Mouse (Mus musculus) spleen, postnatal 14 days (tissue): ENCODE results near the gene Ccdc142.
A peak's percentile ranks its signal among the peaks of the same experiment; 100 is the strongest.

Experiments used
- DNase-seq, 2 experiments: peaks; one replicate each; pipeline ENCODE4 v3.0.0; 2021 to 2022; ENCODE audit warnings: low spot score in 2 of 2

The Ccdc142 gene

DNA sequence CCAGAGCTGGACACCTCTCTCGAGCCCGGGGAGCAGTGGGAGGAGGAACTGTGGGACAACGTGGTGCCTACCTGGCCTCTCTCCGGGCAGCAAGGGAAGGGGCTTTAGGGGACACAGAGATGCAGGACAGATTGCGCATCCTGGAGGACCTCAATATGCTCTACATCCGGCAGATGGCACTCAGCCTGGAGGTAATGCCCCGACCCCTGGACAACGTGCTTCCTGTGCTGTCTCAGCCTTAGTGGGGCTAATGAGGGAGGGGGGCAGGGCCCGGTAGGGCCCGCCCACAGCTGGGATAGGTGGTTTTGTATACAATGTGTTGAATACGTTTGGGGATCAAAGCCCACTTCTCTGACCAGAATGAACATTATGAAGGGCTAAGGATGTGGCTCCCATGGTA is 36.7 kb downstream of the Ccdc142 start:
- no peak for DNase-seq

DNA sequence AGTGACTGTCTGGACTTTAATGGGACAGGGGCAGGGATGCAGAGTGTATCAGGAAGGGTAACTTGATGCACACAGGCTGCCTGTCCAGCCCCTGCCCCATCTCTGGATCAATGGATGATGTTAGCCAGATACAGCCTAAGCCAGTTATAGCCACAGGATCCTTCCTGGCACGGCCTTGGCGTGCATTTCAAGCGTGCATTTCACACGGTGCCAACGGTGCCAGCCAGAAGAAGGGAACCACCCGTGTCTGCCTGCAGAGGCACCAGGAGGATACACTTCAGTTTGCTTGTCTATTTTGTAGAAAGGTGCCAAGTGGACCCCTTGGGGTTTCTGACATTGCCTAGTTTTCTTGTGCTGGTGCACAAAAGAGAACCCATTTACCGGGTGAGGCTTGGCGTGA is 38.6 kb downstream of the Ccdc142 start:
- no peak for DNase-seq

DNA sequence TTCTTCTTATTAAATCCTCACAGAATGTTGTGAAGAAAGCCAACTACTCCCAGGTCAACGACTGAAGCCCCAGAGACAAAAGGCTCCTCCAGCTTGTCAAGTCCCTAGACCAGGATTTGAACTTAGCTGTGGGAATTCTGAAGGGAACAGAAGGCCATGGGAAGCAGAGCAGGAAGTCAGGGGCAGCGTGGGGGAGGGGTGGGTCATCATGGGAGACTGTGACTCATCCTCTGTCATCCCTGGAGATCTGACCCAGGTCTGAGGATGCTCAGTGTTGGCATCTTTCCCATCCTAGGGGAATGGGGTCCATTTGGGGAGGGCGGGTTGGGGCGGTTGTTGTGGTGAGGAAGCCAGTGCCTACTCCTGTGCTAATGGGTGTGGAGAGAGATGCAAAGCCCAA is 40.2 kb downstream of the Ccdc142 start:
- no peak for DNase-seq

DNA sequence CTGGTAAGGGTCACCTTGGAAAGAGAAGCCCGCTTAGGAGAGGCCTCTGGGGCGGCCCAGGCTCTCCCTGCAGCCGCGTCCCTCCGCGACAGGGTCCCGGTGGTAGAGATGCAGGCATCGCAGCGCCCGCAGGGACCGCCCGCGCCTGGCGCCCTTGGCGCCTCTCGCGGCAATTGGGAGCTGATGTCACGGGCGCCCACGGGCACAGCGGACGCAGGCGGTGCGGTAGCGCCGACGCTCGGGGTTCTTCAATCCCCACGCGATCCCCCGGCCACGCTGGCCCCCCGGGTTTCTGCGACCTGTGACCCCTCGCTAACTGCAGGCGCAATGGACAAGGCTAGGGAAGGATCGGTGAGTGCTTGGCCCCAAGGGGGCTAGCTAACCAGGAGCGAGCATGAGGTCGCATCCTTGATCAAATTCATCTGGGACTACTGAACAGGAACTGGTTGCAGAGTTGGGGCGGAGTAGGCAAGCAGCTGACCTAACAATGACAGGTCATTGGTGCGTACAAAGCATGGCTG is 40.9 kb downstream of the Ccdc142 start:
- DNase-seq = no peak

DNA sequence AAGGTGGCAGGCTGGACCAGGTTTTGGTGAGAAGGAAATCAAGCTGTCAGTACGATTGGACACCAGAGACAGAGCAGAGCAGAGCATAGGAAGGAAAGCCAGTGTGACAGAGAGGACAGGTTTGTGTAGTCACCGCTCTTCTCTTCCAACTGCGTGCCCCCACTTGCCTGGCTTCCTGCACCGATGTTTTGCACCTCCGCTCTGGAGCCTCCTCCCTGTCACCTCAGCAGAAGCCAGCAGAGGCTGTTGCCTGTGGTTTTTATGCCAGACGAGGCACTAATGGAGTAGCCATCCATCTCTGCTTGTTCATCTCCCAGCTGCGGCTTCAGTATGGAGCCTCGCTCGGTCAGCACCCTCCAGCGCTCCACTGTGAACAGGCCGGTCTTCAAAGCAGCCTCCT is 41.5 kb downstream of the Ccdc142 start:
- no peak for DNase-seq

DNA sequence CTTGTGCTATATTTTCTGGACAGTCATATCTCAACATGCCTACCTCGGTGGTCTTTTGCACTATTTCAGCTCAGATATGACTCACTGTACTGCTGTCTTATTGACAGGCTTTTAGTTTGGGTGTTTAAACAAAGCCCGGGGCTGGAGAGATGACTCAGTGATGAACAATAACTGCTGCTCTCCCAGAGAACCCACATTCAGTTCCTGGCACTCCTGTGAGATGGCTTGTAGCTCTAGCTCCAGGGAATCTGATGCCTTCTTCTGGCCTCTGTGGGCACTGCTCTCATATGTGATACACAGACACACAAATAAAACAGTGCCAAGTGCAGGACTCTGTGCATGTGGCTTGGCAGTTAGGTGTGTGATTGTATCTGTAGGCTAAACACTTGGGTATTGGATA is 43.8 kb downstream of the Ccdc142 start:
- no peak for DNase-seq

DNA sequence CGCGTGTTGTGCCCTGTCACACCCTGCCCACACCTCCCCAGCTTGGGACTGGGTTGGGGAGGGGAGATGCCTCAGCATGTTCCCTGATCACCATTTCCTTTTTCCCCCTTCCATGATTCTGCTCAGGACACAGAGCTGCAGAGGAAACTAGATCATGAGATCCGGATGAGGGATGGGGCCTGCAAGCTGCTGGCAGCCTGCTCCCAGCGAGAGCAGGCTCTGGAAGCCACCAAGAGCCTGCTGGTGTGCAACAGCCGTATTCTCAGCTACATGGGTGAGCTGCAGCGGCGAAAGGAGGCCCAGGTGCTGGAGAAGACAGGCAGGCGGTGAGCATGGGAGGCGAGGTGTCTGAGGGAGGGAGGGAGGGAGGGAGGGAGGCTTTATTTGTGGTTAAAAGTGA is 44.4 kb downstream of the Ccdc142 start:
- DNase-seq = no peak

DNA sequence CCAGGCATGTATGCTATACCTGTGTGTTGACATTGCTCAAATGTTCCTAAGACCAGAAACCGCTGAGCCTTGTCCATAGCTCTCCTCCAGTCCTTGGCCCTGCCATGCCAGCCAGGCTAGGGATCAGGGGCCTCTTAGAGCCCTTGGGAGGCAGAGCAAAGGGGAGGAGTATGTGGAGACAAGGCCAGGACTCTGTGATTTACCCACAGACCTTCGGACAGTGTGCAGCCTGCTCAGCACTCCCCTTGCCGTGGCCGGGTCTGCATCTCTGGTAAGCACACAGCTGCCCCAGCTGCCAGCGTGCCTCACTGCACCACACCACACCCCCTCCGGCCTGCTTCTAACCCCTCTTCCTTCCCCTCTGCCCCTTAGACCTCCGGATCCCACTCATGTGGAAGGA is 45.9 kb downstream of the Ccdc142 start:
- no peak for DNase-seq

DNA sequence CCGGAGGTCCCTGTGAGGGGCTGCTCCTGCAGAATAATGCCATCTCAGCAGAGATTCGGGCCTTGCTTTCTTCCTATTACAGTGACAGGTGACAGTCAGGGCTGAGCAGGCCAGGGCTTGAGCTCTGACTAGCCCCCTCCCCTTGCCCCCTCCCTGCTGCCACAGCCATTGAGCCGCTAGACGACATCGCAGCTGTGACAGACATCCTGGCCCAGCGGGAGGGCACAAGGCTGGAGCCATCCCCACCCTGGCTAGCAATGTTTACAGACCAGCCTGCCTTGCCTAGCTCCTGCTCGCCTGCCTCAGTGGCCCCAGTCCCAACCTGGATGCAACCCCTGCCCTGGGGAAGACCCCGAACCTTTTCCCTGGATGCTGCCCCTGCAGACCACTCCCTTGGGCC is 50.3 kb downstream of the Ccdc142 start:
- no peak for DNase-seq

DNA sequence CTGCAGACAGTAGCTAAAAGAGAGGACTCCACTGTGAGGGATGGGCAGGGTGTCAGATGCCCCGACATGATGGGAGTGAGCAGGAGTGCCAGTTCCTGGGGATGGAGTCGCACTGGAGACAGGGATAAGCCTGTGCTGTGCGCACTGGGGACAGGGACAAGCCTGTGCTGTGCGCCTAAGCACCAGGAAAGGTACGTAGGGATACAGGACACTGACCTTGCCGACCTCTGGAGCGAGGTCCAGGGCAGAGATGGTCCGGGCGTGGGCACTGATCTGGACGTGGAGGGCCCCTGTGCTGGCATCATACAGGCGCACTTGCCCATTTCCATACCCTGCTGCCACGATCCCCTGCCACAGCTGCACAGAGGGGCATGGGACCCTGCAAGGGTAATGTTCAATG is 51.6 kb downstream of the Ccdc142 start:
- DNase-seq = no peak

DNA sequence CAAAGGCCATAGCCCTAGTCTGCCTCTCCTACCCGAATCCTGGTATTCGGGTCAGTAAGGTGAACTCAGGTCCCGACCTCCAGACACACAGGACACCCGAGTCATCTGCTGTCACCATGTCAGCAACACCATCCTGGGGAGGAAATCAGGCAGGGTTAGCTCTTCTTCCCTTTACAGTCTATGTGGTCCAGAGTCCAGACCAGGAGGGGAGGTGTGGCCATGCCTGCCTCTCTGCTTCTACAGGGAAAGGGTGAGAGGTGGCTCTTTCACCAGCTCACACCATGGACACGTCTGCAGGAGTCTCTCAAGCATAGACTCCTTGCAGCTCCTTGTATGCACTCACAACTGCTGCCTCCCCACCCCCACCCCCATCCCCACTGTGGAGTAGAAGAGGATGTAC is 52.1 kb downstream of the Ccdc142 start:
- no peak for DNase-seq

DNA sequence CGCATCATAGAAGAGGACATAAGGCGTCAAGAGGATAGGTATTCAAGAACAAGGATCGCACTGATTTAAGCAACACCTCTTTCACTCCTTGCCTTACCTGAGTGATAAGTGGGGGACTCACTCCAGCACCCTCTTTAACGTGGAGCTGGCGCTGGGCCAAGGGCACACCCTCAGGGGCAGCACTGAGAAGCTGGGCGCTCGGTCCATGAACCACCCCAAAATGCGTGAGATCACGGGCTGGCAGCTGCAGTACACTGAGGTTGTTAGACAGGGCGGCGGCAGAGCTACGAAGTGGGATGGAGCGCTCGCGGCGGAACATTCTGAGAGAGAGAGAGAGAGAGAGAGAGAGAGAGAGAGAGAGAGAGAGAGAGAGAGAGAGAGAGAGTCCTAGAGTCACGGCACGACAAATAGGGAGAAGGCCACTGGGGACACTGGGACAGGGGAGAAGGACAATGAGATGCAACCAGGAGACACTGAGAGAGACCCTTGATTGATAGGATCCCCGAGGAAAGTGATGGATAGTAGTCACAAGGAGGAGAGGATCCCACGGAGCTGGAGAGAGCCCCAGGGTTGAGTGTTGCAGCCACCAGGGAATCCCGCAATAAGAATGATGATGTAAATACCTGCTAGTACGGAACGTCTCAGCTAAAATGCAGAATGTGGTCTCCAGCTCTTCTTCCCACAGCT is 54.3 kb downstream of the Ccdc142 start:
- no peak for DNase-seq

DNA sequence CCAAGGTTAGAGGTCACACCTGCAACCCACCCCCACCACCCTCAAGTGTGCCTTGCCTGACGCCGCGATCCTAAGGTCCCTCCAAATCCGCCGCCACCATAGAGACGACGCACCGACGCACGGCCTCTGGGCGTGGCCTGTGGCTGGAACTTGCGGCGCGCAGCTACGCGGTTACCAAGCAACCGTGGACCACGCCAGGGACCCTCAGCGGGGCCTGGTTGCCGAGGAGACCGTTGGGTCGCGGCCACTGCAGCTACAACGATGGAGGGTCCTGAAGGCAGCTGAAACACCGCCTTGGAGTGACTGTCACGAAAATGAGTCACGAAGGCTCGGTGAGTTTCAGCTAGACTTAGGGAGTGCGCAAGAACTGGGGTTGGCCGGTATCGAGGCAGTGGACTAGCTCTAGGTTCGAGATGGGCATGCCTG is 54.9 kb downstream of the Ccdc142 start, which contains the start of the genes Wdr54 and 1700003E16Rik:
Gene Wdr54 (minus strand): TSS at position 139 of the 426 bp plus-strand sequence.
Gene 1700003E16Rik (plus strand): TSS at position 146 of the 426 bp plus-strand sequence.
- peak in 1 of 2 experiments; percentile 23 for DNase-seq
